Mouse (Mus musculus) ovary, postnatal 36 days (tissue): ENCODE results near the gene Ovol1.

ENCODE experiments used
- DNase-seq: peaks from one replicate; pipeline ENCODE4 v3.0.0; 2022; ENCODE audit warnings: low spot score, mixed read lengths

The Ovol1 gene

DNA sequence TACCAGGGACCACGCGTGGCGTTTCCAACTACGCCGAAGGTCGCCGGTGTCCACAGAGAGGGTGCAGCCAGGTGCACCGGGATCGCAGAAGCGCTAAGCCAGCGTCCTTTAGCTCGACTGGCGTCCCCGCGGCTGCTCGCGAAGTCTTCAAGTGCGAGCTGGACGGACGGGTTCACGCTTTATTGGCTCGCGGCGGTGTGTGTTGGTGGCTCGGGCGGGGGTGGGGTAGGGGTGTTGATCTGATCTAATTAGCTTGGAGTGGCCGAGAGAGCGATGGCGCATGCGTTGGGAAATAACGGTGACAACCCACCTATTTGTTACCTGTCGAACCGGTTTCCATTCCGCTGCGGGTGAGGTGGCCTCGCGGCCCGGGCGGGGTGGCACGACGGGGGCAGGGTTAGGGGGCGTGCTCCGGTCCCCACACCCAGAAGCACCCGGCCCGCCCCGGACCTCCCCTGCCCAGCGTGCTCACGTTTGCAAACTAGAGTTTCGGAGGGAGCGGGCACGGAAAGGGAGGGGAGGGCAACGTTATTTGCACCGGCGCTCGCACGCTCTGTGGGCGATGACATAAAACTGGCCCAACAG is at the start of gene Ovol1:
Ovol1 (minus strand) TSS at position 190 of the 585 bp plus-strand sequence.
- peak; percentile 40 for DNase-seq

DNA sequence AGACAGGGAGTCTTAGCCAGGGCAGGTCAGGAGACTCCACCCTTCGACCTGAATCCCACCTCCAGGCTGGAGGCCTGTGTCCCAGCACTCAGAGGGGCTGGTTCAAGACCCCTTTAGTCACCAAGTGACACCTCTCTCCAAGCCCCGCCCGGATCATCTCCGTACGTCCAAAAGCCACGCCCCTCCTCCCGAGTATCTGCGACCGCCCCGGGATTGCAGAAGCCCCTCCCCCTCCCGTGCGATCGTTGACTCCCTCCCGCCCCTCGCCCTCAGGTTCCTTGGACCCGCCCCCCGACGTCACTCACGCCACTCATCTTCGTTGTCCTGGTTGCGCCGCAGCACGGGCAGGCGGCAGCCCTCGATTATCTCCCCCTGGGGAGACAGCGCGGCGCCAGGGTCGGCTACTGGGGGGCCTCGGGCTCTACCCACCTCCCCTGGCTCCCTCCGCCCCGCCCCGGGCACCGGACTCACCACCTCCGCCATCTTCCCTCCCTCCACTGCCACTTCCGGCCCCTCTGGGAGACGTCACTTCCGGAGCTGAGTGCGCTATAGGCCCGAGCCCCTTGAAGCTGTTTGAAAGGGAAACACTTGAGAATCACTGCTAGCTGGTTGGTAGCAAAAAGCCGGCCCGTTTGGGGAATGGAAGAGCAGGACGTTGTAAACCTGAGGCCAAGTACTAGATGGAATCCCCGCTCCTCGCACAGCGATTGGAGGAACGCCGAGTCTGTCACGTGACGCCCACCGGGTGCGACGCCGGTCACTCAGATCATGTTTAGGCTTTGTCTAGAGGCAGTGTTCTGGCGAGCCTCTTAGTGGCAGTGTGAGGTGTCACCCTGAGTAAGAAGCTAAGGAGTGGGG is 49.3 kb upstream of the Ovol1 start, which contains the start of gene Kat5:
Kat5 (minus strand) TSS at position 691 of the 858 bp plus-strand sequence.
- peak; percentile 90 for DNase-seq

DNA sequence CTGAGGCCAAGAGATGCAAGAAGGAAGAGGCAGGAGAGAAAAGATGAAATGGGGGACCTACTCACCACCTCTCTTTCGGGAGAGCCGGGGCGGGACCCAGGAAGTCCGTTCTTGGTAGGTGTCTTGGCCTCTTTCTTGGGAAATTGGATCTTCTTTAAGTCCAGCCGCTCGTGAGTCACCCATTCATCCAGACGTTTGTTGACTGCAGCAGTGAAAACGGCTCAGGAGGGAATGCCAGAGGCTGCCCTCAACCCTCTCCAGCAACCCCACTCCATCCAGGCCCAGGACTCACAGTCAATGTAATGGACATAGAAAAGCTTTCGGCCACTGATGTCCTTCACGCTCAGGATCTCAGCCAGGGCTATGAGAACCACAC is 48.7 kb upstream of the Ovol1 start:
- DNase-seq, result no peak

DNA sequence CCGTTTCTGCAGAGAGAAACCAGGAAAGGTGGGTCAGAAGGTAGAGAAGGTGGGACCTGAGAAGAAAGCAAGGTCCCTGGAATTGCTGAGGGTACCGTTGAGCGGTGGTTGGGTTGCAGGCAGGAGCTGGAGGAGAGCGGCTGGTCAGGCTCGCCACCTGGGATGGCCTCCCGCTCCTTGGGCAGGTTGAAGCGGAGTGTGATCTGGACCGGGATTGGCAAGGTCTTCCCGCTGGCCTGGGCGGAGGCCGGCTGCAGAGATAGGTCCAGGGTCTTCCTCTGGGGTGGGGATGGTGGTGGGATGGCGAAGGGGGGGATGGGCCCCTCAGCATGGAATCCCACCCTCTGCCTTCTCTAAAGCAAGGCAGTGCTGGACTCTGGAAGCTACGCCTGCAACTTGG is 48.3 kb upstream of the Ovol1 start:
- no peak for DNase-seq

DNA sequence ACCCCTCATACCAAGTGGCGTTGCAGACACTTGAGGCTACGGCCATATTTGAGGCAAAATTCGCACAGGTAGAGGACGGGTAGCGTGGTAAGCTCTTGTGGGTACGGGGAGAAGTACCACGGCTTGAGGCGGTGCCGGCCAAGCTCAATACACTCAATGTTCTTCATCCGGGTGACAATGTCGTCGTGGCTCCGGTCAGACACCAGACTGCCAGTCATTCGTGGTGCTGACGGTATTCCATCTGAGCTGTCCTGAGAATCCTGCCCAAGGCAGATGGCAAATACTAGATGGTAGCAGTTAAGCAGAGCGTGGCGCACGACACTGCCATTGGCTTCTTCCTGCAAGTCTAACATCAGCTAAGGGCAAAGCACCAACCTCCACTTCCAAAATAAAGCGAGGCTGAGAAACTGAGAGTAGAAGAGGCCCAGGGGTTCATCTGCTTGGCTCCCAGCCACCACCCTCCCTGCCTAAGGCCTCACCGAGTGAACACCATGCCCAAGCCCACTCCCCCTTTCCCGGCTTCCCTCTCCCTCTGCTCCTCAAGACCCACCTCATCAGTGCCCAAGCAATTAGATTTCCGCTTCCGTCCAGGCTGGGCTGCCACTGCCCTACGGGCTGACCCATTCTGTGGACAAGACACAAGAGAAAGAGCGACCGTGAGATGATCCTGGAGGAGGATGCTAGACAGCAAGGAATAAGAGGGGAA is 47.4 kb upstream of the Ovol1 start:
- DNase-seq, result no peak

DNA sequence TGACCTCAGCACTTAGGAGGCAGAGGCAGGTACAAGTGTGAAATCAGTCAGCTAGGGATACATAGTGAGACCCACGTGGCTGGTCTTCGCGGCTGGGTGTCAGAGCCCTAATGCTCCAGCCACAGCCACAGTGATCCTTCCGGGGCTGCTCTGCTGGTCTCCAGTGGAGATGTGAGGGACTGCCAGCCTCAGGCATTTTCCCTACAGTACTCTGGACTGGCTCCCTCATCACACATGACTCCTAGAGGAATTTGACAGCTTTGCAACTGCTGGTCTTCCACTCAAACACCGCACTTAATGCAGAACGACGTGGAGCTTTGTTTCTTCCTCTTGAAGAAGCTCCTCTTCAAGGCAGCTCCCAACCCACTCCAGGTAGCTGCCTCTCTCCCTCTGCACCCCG is 45.8 kb upstream of the Ovol1 start:
- no peak for DNase-seq

DNA sequence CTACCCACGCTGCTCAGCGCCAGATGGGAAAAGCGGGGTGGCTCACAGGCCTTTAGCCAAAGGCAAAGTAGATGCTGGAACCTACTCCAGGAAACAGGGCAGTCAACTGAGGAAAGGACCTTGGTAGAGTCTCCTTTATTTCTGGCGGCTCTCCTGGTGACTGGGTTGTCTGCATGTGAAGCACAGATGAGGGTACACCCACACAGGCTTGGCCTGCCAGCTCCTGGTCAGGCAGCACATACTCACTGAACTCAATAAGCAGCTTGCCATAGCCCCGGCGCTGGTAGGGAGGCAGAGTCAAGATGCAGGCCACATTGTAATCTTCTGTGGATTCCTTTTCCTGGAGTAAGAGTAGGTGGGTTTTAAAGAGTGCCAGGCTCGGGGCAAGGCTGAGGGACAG is 44.7 kb upstream of the Ovol1 start:
- DNase-seq, result no peak

DNA sequence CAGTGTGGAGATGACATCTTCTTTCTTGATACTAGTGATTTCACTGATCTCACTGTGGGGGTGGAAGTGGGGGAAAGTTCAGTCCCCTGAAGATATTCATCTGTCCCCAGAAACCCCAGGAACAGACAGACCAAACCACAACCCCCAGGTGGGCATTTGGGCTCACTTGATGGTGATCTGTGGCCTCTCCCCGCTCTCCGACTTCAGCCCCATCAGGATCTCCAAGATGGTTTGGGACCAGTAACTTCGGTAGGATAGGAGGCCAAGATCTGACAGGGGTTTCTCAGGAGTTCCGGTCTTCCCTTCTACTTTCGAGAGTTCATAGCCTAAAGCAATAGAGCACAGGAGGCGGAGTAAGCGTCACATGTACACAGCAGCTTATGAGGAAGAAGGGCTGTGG is 43.2 kb upstream of the Ovol1 start:
- DNase-seq, result no peak

DNA sequence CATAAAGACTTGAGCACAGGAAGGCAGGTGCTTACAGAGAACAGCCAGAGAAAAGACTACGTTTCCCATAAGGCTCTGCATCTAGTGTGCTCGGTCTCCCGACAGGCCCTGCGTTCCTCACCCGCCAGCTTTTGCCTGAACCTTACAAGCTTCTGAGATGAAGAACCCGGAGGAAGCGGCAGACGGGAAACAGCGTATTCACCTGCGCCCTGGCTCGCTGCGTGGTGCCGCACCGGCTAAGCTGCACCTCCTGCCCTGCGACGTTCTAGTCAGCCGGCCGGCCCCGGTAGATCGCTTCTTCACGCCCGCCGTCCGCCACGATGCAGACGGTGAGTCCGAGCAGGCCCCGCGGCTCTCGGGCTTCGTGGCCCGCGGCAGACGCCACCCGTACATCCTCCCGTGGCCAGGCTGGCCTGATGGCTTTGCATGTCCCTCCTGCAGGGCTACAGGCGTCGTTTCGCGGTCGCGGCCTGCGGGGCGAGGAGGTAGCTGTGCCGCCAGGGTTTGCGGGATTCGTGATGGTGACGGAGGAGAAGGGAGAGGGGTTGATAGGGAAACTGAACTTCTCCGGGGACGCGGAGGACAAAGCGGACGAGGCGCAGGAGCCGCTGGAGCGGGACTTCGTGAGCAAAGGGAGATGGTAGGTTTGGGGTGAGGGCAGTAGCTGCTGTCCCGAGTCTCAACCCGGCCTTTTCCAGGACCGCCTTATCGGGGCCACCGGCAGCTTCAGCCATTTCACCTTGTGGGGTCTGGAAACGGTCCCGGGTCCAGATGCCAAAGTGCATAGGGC is 41.5 kb upstream of the Ovol1 start, which contains the start of gene Rnaseh2c:
Rnaseh2c (plus strand) TSS at position 122 of the 790 bp plus-strand sequence.
- peak; percentile 74 for DNase-seq

DNA sequence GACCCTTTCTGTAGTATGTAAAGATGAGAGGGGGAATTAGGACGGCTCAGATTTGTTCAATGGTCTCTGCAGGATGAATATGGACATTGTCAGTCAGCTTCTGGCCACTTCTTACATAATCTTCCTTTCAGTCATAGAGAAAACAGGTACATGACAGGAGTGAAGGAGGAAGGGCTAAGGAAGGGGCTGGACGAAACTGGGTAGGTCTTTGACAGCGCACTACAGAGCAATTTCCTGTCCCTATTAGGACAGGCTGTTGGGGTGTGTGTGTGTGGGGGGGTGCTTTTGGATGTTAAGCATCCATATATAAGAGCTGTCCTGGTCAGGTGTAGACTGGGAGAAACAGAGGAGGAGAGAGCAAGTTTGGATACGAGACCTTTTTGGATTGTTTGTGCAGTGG is 38.8 kb upstream of the Ovol1 start:
- no peak for DNase-seq

DNA sequence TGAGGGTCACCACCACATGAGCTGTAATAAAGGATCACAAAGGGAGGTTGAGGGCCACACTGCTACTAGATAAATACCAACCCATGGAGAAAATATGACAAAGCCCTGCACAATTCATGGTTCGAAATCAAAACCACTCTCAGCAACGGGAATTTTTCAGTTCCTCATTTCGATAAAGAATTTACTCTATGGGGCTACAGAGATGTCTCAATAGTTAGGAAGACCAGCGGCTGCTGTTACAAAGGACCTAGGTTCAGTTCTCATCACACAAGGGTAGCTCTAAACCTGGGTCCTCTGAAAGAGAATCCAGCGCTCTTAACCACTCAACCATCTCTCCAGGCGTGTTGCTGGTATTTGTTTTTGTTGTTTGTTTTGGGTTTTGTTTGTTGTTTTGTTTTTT is 31.4 kb upstream of the Ovol1 start:
- no peak for DNase-seq

DNA sequence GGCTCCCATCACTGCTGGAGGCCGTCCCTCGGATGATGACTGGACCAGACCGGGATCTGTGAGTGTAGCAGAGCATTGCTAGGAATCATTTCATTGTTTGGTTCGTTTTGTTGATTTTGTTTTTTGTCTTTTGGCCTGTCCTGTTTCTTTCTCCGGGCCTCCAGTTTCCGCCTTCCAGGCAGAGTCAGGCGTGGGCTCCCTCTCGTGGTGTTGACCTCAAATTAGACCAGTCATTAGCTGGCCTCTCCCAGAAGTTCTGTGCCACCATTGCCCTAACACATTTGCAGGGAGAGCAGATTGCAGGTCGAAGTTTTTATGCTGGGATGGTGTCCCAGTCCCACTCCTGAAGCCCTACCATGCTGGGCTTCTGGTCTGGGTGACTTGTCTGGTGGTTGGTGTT is 28.7 kb upstream of the Ovol1 start:
- no peak for DNase-seq

DNA sequence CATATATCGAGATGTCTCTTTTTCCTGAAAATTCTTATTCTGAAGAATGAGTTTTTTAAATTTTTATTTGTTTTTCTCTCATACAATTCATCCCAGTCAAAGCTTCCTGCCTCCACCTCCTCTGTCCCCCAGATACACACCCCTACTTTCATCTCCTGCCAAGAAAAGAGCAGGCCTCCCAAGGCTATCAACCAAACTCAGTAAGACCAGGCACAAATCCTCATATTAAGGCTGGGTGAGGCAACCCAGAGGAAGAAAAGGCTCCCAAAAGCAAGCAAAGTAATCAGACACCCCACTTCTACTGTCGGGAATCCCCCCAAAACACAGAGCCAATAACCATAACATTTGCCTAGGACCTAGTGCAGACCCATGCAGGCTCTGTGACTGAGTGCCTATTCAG is 21.5 kb upstream of the Ovol1 start:
- DNase-seq, result no peak

DNA sequence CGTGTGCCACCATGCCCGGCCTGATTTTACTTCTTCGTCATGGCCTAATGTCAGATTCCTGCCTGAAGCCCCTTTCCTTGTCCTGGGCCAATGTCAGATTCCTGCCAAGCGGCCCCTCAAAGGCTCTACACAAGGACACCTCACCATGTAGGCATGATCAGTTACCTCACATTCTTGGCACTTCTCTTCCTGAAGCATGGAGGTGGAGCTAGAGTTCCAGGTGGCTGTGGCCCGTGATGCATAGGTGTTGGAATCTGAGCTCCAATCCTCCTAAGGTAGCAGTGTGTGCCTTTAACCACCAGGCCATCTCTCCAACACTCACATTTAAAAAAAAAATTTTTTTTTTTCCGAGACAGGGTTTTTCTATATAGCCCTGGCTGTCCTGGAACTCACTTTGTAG is 20.3 kb upstream of the Ovol1 start:
- no peak for DNase-seq

DNA sequence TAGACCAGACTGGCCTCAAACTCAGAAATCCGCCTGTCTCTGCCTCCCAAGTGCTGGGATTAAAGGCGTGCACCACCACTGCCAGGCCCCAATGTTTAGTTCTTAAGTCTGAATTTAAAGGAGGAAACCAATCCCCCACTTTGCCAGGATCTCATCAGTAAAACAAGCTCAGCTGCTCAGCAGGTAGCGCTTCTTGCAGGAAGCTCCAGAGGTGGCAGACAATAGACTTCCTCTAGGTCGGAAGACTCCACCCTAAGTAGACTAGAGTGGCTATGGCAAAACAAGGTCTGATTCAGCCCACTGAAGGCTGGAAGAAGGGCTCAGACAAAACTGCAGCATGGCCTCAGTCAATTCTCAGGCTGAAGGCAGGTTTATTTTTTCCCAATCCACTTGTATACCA is 19.5 kb upstream of the Ovol1 start:
- no peak for DNase-seq

DNA sequence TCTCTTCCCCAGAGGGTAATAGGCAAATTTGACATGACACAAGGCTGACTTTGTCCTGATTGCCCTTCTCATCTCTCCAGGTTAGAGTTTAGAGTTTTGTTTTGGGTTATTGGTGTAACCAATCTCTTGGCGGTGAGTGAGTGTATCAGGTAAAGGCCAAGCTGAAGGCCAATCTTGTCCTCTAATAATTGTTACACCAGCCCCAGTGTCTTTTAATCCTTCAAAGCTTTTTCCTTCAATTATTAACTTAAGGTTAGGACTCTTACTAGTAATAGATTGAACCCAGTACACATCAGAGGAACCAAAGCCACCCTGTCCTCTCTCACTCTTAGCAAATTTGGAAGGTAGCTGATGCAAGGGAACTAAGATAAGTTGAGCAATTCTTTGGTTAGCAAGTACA is 14.9 kb upstream of the Ovol1 start:
- DNase-seq, result no peak

DNA sequence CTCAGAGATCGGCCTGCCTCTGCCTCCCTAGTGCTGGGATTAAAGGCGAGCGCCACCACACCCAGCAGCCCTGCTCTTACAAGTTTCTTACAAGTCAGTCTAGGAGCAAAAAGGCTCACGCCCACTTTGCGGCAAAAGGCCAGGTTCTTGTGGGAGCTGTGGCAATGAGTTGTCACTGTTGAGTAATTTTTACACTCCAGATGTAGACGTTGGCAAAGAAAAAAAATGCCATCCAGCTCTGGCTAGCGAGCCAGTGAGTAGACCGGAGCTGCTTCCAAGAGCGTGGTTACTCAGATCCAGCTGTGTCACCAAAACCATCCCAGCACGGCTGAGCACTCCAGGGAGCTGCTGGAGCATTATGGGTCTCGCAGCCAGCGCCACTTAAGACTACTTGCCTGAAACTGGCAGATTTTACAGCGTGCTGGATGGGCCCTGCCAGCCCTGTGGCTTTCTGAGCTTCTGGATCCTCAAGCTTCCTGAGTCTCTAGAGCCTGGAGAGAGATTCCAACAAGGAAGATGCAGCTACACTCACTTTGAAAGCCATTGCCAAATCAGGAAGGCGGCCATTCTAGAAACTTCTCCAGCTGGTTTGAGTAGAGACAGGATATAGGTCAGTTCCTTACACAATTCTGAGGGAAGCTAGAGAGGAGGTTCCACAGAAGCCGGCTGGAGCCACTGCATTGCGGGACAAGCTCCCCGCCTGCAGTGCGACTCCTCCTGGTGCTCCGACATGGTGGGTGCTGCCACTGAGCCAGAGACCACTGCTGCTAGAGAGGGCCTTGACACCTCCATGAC is 12.1 kb upstream of the Ovol1 start:
- no peak for DNase-seq

DNA sequence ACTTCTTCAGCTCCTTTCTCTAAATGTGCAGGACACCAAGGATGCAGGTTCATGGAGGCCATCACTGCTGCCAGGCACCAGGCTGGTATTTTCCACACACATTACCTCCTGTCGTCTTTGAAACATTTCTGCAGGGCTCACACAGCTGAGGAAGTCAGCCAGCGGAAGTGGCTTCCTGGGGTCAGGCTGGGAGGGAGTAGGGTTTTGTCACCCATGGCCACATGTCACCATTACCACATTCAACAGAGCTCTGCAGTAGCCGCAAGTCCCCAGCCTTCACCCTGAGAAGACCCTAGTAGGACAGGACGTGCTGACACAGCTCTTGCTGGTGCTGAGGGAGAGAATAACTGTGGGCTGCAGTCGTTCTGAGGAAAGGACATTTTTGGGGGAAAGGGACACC is 11.4 kb upstream of the Ovol1 start:
- no peak for DNase-seq

DNA sequence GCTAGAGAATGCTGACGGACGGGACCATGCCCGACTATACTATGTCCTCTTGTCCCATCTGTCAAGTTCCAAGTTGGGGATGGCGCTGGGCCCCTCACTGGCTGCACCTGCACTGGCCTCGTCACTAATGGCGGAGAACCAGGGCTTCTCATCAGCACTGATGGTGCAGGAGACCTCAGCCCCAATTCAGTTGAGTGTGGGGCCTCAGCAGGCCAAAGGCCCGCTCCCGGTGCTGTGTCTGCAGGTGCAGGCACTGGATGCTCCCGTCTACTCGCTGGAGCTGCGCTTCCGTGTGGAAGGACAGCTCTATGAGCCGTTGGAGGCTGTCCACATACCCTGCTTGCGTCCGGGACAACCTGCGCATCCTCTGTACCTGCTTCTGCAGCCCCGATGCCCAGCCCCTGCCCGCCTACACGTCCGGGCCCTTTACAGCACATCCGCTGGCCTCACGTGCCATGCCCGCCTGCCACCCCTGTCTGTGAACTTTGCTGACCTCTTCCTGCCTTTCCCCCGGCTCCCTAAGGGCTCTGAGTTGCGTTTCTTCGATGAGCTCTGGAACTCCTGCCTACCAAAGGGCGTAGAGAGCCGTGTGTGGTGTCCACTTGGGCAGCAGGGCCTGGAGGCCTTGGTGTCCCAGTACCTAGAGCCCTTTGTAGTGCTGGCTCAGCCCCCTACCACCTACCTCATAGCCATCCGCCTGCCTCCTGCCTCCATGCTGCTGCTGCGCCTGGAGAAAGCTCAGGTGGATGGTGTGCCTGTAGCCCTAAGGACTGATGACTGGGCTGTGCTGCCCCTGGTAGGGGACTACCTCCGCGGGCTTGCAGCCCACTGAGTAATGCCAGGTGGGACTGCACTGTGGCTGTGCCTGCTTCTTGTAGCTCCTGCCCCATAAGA is 10.2 kb upstream of the Ovol1 start:
- no peak for DNase-seq

DNA sequence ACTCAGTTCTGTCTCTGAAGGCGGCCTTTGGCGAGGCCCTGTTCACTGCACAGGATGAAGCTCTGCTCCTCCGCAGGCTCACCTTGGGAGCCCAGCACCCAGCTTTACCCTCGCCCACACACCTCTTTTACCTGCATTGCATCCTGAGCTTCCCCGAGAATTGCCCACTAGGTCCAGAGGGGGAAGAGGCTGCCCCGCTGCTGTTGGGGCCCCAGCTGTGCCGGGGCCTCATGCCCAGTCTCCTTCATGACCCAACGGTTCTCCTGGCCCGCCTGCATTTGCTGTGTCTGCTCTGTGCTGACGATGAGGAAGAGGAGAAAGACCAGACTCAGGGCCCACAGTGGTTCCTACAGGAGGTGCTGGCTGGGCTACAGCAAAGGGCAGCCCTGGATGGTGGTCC is 9.1 kb upstream of the Ovol1 start:
- DNase-seq, result no peak
